Mouse (Mus musculus): ENCODE measurements at regions not wholly inside any gene's neighbourhood (a gene's known extent, or its start where the extent isn't known, plus 50 kb on each side); places are given as distances from the start of the nearest gene placed in this dataset.

GRCm38 (mm10) chr13:111344981-111345380 lies 90.2 kb downstream of the Actbl2 start:
- no peak for TF ChIP-seq POLR2A (IDR thresholded peaks at IDR 0.05; ENCODE audit: borderline replicate concordance, insufficient read depth, low read length)
- no peak for TF ChIP-seq CTCF (IDR thresholded peaks at IDR 0.05; ENCODE audit: borderline replicate concordance, insufficient read depth, low read depth, low read length)

Data from cerebellum, adult 2 months (tissue).